Mouse (Mus musculus) erythroblast, embryonic 14.5 days (primary cell): ENCODE results near the gene Pde4d.

Source experiments
- GATA1 ChIP-seq: IDR thresholded peaks from 2 replicates; pipeline ENCODE4 v1.6.1; 2012; ENCODE audit warnings: low read length, inconsistent platforms, mixed read lengths
- TAL1 ChIP-seq: IDR thresholded peaks from 3 replicates; pipeline ENCODE4 v1.6.1; 2012; ENCODE audit warnings: low read length, inconsistent platforms, mixed read lengths

- TF ChIP-seq TAL1 (no peak), GATA1 (no peak)
These were observed 35.3 kb downstream of the Pde4d start for GRCm38 (mm10) chr13:108485036-108485435.
